Mouse (Mus musculus): ENCODE measurements at regions not wholly inside any gene's neighbourhood (a gene's known extent, or its start where the extent isn't known, plus 50 kb on each side); places are given as distances from the start of the nearest gene placed in this dataset.

DNA sequence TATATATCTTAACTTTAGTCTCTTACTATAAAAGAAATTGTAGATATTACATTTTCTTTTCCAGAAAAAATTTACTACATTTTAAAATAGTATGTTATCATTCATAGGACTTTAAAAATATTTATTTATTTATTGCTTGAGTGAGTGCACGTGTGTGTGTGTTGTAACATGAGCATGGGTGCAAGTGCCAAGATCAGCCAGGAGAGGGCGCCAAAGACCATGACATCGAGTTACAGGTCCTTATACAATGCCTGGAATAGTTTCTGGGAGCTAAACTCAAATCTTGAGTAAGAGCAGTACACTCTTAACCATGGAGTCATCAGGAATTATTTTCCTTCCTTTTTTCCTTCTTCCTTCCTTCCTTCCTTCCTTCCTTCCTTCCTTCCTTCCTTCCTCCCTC, 185.4 kb upstream of the Mageb4 start:
- H3K4me1 ChIP-seq (ENCODE audit: insufficient read depth): no peaks in the 10 kb centered on the region
- peak; percentile 24 for DNase-seq

More for the DNA sequence above, 185.4 kb upstream of the Mageb4 start:
- no peaks in the 10 kb centered on the region for H3K9me3 ChIP-seq (ENCODE audit: low read depth, low read length)
- H3K4me2 ChIP-seq: no peak overlapping the region
- H3K27me3 ChIP-seq (ENCODE audit: insufficient read depth, low read length): no peaks in the 10 kb centered on the region
- no peaks in the 10 kb centered on the region for H3K36me3 ChIP-seq (ENCODE audit: insufficient read depth)
- ATAC-seq (ENCODE audit: insufficient read depth): no peak
- no peak overlapping the region for H3K9ac ChIP-seq
- 5% methylated on average over 3 of the region's 3 CpGs for WGBS
- peak; percentile 49 for TF ChIP-seq CTCF (IDR thresholded peaks at IDR 0.05; ENCODE audit: low read depth)
- no peak overlapping the region for H3K4me3 ChIP-seq (ENCODE audit: low read depth, low read length)
- H3K27ac ChIP-seq (ENCODE audit: low read depth): no peak overlapping the region

Measured in lung, embryonic 14.5 days (tissue).